Mouse (Mus musculus): ENCODE data around the gene Sucla2. TPM values are rescaled to one million over a fixed set of nuclear protein-coding genes. Genes with fewer than 3 reads are reported as not detected.

Sucla2 gene
- polyA plus RNA-seq, 1 experiment = 18.1 TPM

- Histone ChIP-seq H3K27me3 (ENCODE audit: control insufficient read depth, insufficient read depth, low read length) (no peaks in the 10 kb centered on the region), H3K4me3 (ENCODE audit: control insufficient read depth, insufficient read depth, low read length) (no peak overlapping the region), H3K27ac (ENCODE audit: control insufficient read depth, insufficient read depth, low read length) (no peak overlapping the region), H3K36me3 (ENCODE audit: control insufficient read depth, insufficient read depth, low read length) (no peaks in the 10 kb centered on the region), H3K4me1 (replicated peaks; ENCODE audit: control insufficient read depth, insufficient read depth, low read length) (no peaks in the 10 kb centered on the region)
- 46% methylated on average over 2 of the region's 2 CpGs for WGBS
- no peak for DNase-seq
- TF ChIP-seq POLR2A (IDR thresholded peaks at IDR 0.05; ENCODE audit: control insufficient read depth, extremely low read depth, insufficient read depth, low read length, poor library complexity) (no peak), CTCF (IDR thresholded peaks at IDR 0.05; ENCODE audit: borderline replicate concordance, control insufficient read depth, extremely low read depth, insufficient read depth, low read length, poor library complexity) (no peak)
Observed at GRCm38 (mm10) chr14:73535641-73536040, 10.5 kb downstream of the Sucla2 start.

- DNase-seq = no peak
Observed at GRCm38 (mm10) chr14:73543781-73544180, 18.7 kb downstream of the Sucla2 start.

GRCm38 (mm10) chr14:73547034-73547433 lies 21.9 kb downstream of the Sucla2 start:
- no peak for DNase-seq
- H3K27me3 ChIP-seq (ENCODE audit: control insufficient read depth, insufficient read depth, low read length) = no peaks in the 10 kb centered on the region
- TF ChIP-seq CTCF (IDR thresholded peaks at IDR 0.05; ENCODE audit: borderline replicate concordance, control insufficient read depth, extremely low read depth, insufficient read depth, low read length, poor library complexity) (no peak), POLR2A (IDR thresholded peaks at IDR 0.05; ENCODE audit: control insufficient read depth, extremely low read depth, insufficient read depth, low read length, poor library complexity) (no peak)
- H3K36me3 ChIP-seq (ENCODE audit: control insufficient read depth, insufficient read depth, low read length) = no peaks in the 10 kb centered on the region
- H3K4me1 ChIP-seq (replicated peaks; ENCODE audit: control insufficient read depth, insufficient read depth, low read length) = no peaks in the 10 kb centered on the region
- WGBS = 77% methylated on average over 4 of the region's 4 CpGs
- no peak overlapping the region for H3K27ac ChIP-seq (ENCODE audit: control insufficient read depth, insufficient read depth, low read length)
- no peak overlapping the region for H3K4me3 ChIP-seq (ENCODE audit: control insufficient read depth, insufficient read depth, low read length)

More at GRCm38 (mm10) chr14:73543781-73544180, 18.7 kb downstream of the Sucla2 start:
- H3K4me1 ChIP-seq (replicated peaks; ENCODE audit: control insufficient read depth, insufficient read depth, low read length) = no peaks in the 10 kb centered on the region
- WGBS = 93% methylated on average over 6 of the region's 6 CpGs
- no peaks in the 10 kb centered on the region for H3K36me3 ChIP-seq (ENCODE audit: control insufficient read depth, insufficient read depth, low read length)
- H3K4me3 ChIP-seq (ENCODE audit: control insufficient read depth, insufficient read depth, low read length) = no peak overlapping the region
- no peaks in the 10 kb centered on the region for H3K27me3 ChIP-seq (ENCODE audit: control insufficient read depth, insufficient read depth, low read length)
- TF ChIP-seq CTCF (IDR thresholded peaks at IDR 0.05; ENCODE audit: borderline replicate concordance, control insufficient read depth, extremely low read depth, insufficient read depth, low read length, poor library complexity) = no peak
- no peak for TF ChIP-seq POLR2A (IDR thresholded peaks at IDR 0.05; ENCODE audit: control insufficient read depth, extremely low read depth, insufficient read depth, low read length, poor library complexity)
- no peak overlapping the region for H3K27ac ChIP-seq (ENCODE audit: control insufficient read depth, insufficient read depth, low read length)

DNA sequence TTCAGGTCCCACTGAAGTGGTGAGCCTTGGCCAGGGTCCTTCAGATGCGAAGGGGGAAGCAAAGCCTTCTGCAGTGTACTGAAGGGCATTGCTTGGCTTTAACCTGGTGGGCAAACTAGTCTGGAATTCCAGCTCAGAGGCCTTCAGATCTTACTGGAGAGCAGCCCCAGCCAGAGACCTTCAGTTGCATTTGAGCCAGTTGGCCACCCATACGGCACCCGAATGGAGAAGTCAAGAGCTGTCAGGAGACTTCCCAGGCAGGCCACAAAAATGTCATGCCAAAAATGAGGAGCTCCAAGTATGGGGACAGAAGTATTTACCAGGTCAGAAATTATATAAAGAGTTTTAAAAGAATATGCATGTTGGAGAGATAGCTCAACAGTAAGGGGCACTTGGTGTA lies 22.9 kb downstream of the Sucla2 start, which contains the start of gene Nudt15:
Gene Nudt15 (minus strand): TSS at position 192 of the 400 bp plus-strand sequence.
- Histone ChIP-seq H3K4me1 (replicated peaks; ENCODE audit: control insufficient read depth, insufficient read depth, low read length) (no peaks in the 10 kb centered on the region; the same call in 1 of the 2 replicates), H3K36me3 (ENCODE audit: control insufficient read depth, insufficient read depth, low read length) (no peaks in the 10 kb centered on the region), H3K27me3 (ENCODE audit: control insufficient read depth, insufficient read depth, low read length) (no peaks in the 10 kb centered on the region), H3K27ac (ENCODE audit: control insufficient read depth, insufficient read depth, low read length) (no peak within 1 kb of the TSS), H3K4me3 (ENCODE audit: control insufficient read depth, insufficient read depth, low read length) (no peak within 1 kb of the TSS)
- 93% methylated on average over 3 of the region's 3 CpGs for WGBS
- DNase-seq = no peak
- TF ChIP-seq CTCF (IDR thresholded peaks at IDR 0.05; ENCODE audit: borderline replicate concordance, control insufficient read depth, extremely low read depth, insufficient read depth, low read length, poor library complexity) = no peak
- no peak for TF ChIP-seq POLR2A (IDR thresholded peaks at IDR 0.05; ENCODE audit: control insufficient read depth, extremely low read depth, insufficient read depth, low read length, poor library complexity)

DNA sequence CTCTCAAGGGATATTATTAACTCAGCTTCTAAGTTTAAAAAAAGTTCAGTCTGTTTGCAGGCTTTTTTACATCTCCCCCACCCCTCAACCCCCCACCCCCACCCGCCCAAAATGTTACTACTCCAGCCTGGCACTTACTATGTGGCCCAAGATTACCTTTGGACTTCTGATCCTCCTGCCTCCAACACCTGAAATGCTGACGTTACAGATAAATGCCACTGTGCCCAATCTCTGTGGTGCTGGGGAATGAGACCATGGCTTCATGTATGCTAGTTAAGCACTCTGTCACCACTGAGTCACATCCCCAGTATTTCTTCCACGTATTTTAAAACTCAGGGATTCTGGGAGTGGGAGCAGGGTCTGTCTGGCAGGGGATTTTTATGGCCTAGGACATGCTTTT lies 25.2 kb downstream of the Sucla2 start:
- no peak overlapping the region for H3K4me3 ChIP-seq (ENCODE audit: control insufficient read depth, insufficient read depth, low read length)
- no peak overlapping the region for H3K27ac ChIP-seq (ENCODE audit: control insufficient read depth, insufficient read depth, low read length)
- TF ChIP-seq POLR2A (IDR thresholded peaks at IDR 0.05; ENCODE audit: control insufficient read depth, extremely low read depth, insufficient read depth, low read length, poor library complexity) (no peak), CTCF (IDR thresholded peaks at IDR 0.05; ENCODE audit: borderline replicate concordance, control insufficient read depth, extremely low read depth, insufficient read depth, low read length, poor library complexity) (no peak)
- no peaks in the 10 kb centered on the region; the same call in 1 of the 2 replicates for H3K4me1 ChIP-seq (replicated peaks; ENCODE audit: control insufficient read depth, insufficient read depth, low read length)
- WGBS = 90% methylated on average over 3 of the region's 3 CpGs
- no peaks in the 10 kb centered on the region for H3K27me3 ChIP-seq (ENCODE audit: control insufficient read depth, insufficient read depth, low read length)
- no peaks in the 10 kb centered on the region for H3K36me3 ChIP-seq (ENCODE audit: control insufficient read depth, insufficient read depth, low read length)
- no peak for DNase-seq

- TF ChIP-seq POLR2A (IDR thresholded peaks at IDR 0.05; ENCODE audit: control insufficient read depth, extremely low read depth, insufficient read depth, low read length, poor library complexity) (no peak), CTCF (IDR thresholded peaks at IDR 0.05; ENCODE audit: borderline replicate concordance, control insufficient read depth, extremely low read depth, insufficient read depth, low read length, poor library complexity) (no peak)
- H3K27me3 ChIP-seq (ENCODE audit: control insufficient read depth, insufficient read depth, low read length) = no peaks in the 10 kb centered on the region
- H3K36me3 ChIP-seq (ENCODE audit: control insufficient read depth, insufficient read depth, low read length) = no peaks in the 10 kb centered on the region
- H3K27ac ChIP-seq (ENCODE audit: control insufficient read depth, insufficient read depth, low read length) = no peak overlapping the region
- 90% methylated on average over 8 of the region's 8 CpGs for WGBS
- H3K4me1 ChIP-seq (replicated peaks; ENCODE audit: control insufficient read depth, insufficient read depth, low read length) = no peaks in the 10 kb centered on the region; the same call in 1 of the 2 replicates
- no peak overlapping the region for H3K4me3 ChIP-seq (ENCODE audit: control insufficient read depth, insufficient read depth, low read length)
- DNase-seq = no peak
Observed at GRCm38 (mm10) chr14:73550732-73551131, 25.6 kb downstream of the Sucla2 start.

DNA sequence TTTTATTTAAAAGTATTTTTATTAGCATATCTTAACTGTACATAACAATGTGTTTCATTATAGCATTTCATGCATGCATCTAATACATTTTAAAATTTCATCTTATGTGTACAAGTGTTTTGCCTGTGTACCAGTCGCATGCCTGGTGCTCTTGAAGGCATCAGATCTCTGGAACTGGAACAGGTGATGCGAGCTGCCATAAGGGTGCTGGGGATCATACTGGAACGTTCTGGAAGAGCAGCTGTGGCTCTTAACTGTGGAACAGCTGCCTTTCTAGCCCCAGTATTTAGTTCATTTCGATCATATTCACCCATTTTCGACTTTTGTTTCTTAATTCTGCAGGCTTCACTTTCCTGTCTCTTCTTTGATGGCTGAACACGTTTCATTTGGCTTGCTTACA lies 26.0 kb downstream of the Sucla2 start:
- DNase-seq = no peak
- no peak overlapping the region for H3K4me3 ChIP-seq (ENCODE audit: control insufficient read depth, insufficient read depth, low read length)
- no peaks in the 10 kb centered on the region for H3K27me3 ChIP-seq (ENCODE audit: control insufficient read depth, insufficient read depth, low read length)
- no peak overlapping the region for H3K27ac ChIP-seq (ENCODE audit: control insufficient read depth, insufficient read depth, low read length)
- WGBS = 88% methylated on average over 6 of the region's 6 CpGs
- H3K4me1 ChIP-seq (replicated peaks; ENCODE audit: control insufficient read depth, insufficient read depth, low read length) = no peaks in the 10 kb centered on the region; the same call in 1 of the 2 replicates
- TF ChIP-seq CTCF (IDR thresholded peaks at IDR 0.05; ENCODE audit: borderline replicate concordance, control insufficient read depth, extremely low read depth, insufficient read depth, low read length, poor library complexity) = no peak
- no peak for TF ChIP-seq POLR2A (IDR thresholded peaks at IDR 0.05; ENCODE audit: control insufficient read depth, extremely low read depth, insufficient read depth, low read length, poor library complexity)
- no peaks in the 10 kb centered on the region for H3K36me3 ChIP-seq (ENCODE audit: control insufficient read depth, insufficient read depth, low read length)
